Mouse (Mus musculus) kidney, postnatal 0 days (tissue): ENCODE measurements around the gene Cep41. TPM values are rescaled to one million over a fixed set of nuclear protein-coding genes. Genes with fewer than 3 reads are reported as not detected.

ENCODE experiments used
- ATAC-seq: fragments of 200-750 bp; cut with Nextera tagmentation; replicated peaks from 2 replicates; pipeline ENCODE4 v1.8.0; 2017; ENCODE audit warnings: low read depth, moderate number of reproducible peaks, moderate TSS enrichment, moderate library complexity; ENCODE audit not compliant: low FRiP score
- DNase-seq: peaks from one replicate; pipeline ENCODE4 v3.0.0-alpha.2; 2016; ENCODE audit warnings: low spot score
- H3K27ac ChIP-seq: fragments of 300-500 bp; sonication (generic); 2 replicates; pipeline ENCODE4 v1.5.1; 2014; ENCODE audit warnings: mild to moderate bottlenecking
- H3K27me3 ChIP-seq: fragments of 300-500 bp; sonication (generic); 2 replicates; pipeline ENCODE4 v1.6.1; 2014; ENCODE audit warnings: low read length, mixed read lengths; ENCODE audit not compliant: insufficient read depth
- H3K36me3 ChIP-seq: fragments of 300-500 bp; sonication (generic); 2 replicates; pipeline ENCODE4 v1.6.1; 2014; ENCODE audit warnings: low read length, mixed read lengths; ENCODE audit not compliant: insufficient read depth
- H3K4me1 ChIP-seq: fragments of 300-500 bp; sonication (generic); replicated peaks from 2 replicates; pipeline ENCODE4 v1.6.1; 2014; ENCODE audit warnings: antibody characterized with exemption, low read length, mixed read lengths; ENCODE audit not compliant: insufficient read depth
- H3K4me2 ChIP-seq: fragments of 300-500 bp; sonication (generic); 2 replicates; pipeline ENCODE4 v1.6.1; 2014; ENCODE audit warnings: mild to moderate bottlenecking, low read length, moderate library complexity, mixed read lengths
- H3K4me3 ChIP-seq: fragments of 300-500 bp; sonication (generic); replicated peaks from 2 replicates; pipeline ENCODE4 v1.5.1; 2014; ENCODE audit warnings: low read depth, low read length
- H3K9ac ChIP-seq: fragments of 300-500 bp; sonication (generic); 2 replicates; pipeline ENCODE4 v1.6.1; 2014; ENCODE audit warnings: low read depth, low read length
- H3K9me3 ChIP-seq: fragments of 300-500 bp; sonication (generic); replicated peaks from 2 replicates; pipeline ENCODE4 v1.6.1; 2016; ENCODE audit warnings: low read length, inconsistent platforms, mixed read lengths
- CTCF ChIP-seq: IDR thresholded peaks from 2 replicates; pipeline ENCODE4 v1.5.1; 2016; ENCODE audit warnings: antibody characterized with exemption, low read depth, mild to moderate bottlenecking, moderate library complexity
- WGBS: fragments of 180-500 bp; shearing (Covaris S2); extraction: QIAGEN DNeasy Blood & Tissue Kit; methylation state at CpG from one replicate; pipeline ENCODE4 v1.1.7; 2014; 5-methylcytosine and 5-hydroxymethylcytosine counted together
- polyA plus RNA-seq: library from polyadenylated mRNA; unstranded; fragments of >200 nt; fragmentation: Nextera tagmentation; extraction: Ambion mirVana; gene quantifications from 2 replicates; pipeline ENCODE4 v1.2.1, GENCODE M21; 2015

Cep41 gene
- polyA plus RNA-seq, 1 experiment from 2014 or later = 12.1 TPM

DNA sequence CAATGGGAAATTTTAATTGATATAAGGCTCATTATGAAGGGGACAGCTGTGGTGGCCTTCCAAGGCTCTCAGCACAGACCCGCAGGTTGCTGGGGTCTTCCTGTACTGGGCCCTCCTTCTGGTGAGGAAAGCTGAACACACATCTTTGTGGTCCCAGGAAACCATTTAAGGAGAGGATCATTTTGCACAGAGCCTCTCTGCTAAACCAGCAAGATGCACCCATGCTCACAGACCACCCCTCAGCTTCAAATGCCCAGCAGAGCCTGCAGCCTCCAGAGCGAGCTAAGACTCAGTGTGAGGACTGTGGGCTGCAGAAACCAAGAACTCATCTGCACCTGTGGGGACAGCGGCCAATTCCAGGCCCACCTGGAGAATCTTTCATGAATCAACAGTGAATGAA, 38.6 kb downstream of the Cep41 start:
- TF ChIP-seq CTCF = no peak
- ATAC-seq = no peak
- Histone ChIP-seq H3K27ac (no peak overlapping the region; the same call in 1 of the 2 replicates), H3K9ac (no peak overlapping the region), H3K4me2 (no peak overlapping the region), H3K36me3 (no peaks in the 10 kb centered on the region), H3K27me3 (no peaks in the 10 kb centered on the region), H3K9me3 (no peaks in the 10 kb centered on the region), H3K4me3 (no peak overlapping the region), H3K4me1 (peaks cover 25% of the 10 kb centered on the region)
- no peak for DNase-seq
- WGBS = 72% methylated on average over 3 of the region's 3 CpGs

DNA sequence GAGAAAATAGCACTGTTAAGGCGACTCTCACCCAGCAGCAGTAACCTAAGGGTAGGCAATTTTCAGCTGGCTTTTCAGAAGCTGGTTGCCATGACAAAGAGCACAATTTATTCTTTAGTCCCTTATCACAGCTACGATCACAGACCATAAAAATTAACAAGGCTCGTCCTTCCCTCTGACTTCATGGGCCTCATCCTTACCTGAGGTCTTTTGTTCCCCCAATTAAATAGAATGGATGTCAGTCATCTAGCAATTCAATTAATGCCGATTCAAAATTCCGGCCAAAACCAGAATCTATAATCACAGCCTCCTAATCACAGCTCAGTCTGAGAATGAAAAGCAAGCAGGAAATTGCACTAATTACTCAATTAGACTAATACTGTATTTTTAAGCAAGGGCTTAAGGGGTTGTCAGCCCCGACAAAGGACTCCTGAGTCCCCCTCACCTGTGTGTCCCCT, 39.1 kb downstream of the Cep41 start:
- Histone ChIP-seq H3K4me3 (no peak overlapping the region), H3K9ac (no peak overlapping the region), H3K27me3 (no peaks in the 10 kb centered on the region), H3K4me1 (peaks cover 25% of the 10 kb centered on the region), H3K27ac (peak overlapping the region; percentile 26; the same call in 1 of the 2 replicates), H3K4me2 (no peak overlapping the region), H3K36me3 (no peaks in the 10 kb centered on the region), H3K9me3 (no peaks in the 10 kb centered on the region)
- TF ChIP-seq CTCF = no peak
- ATAC-seq = no peak
- WGBS = 24% methylated on average over 6 of the region's 6 CpGs
- peak; percentile 46 for DNase-seq

DNA sequence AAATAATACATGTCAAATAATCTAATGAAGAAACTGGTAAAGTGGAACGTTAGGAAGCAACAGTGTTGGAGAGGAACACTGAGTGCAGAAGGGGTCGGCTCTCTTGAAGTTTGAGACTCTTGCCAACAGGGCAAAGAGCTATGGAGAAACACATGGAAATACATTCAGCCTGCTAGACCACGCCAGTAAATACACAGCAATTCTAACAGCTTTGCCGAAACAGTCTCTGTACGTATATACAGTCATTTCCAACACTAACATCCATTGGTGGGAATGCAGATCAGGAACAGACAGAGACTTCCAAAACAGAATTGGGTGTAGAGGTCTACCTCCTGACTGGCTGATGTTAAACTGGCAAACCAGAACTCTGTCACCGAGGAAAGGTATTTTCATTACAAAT, 40.0 kb downstream of the Cep41 start:
- Histone ChIP-seq H3K4me2 (no peak overlapping the region), H3K27me3 (no peaks in the 10 kb centered on the region), H3K4me1 (peaks cover 25% of the 10 kb centered on the region), H3K27ac (peak overlapping the region; percentile 51; the same call in 1 of the 2 replicates), H3K9ac (no peak overlapping the region), H3K4me3 (no peak overlapping the region), H3K9me3 (no peaks in the 10 kb centered on the region), H3K36me3 (no peaks in the 10 kb centered on the region)
- DNase-seq = peak; percentile 27
- no peak for TF ChIP-seq CTCF
- 57% methylated on average over 6 of the region's 6 CpGs for WGBS
- ATAC-seq = no peak

DNA sequence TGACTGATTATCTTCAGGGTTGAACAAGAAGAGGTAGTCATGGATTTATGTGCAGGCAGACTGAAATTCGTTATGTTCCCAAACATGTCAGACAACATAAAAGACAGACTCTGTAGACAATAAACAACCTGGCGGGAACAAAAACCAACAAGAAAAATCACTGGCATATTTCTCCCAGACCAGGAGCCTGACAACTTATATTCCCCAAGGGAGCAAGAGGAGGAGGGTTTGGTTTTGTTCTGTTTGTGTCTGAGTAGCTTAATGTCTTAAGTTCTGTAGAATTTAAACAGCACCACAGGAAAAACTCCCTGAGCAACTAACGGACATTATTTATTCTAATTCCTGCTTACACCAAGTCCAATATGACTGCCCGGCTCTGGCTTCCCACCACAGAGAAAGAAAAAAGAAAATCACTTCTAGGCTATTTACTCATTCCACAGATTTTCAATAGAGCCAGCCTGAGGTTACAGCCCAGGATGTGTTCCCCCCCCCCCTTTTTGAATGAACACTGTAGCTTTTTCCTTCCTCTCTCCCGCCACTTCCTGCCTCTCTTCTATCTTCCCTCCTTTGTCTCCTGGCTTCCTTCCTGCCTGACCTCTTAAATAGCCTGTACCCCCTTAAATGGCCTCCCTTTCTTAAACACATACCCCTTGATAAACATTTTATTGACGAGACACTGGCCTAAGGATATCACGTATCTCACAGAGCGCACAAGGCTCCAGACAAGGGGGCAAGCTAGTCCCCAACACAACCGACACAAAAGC, 40.9 kb downstream of the Cep41 start:
- Histone ChIP-seq H3K36me3 (no peaks in the 10 kb centered on the region), H3K27me3 (no peaks in the 10 kb centered on the region), H3K4me3 (no peak overlapping the region), H3K4me2 (no peak overlapping the region), H3K9me3 (no peaks in the 10 kb centered on the region), H3K4me1 (peaks cover 25% of the 10 kb centered on the region), H3K9ac (no peak overlapping the region), H3K27ac (peak overlapping the region; percentile 76)
- WGBS = 36% methylated on average over 9 of the region's 9 CpGs
- DNase-seq (no peak), ATAC-seq (no peak)
- TF ChIP-seq CTCF = no peak

DNA sequence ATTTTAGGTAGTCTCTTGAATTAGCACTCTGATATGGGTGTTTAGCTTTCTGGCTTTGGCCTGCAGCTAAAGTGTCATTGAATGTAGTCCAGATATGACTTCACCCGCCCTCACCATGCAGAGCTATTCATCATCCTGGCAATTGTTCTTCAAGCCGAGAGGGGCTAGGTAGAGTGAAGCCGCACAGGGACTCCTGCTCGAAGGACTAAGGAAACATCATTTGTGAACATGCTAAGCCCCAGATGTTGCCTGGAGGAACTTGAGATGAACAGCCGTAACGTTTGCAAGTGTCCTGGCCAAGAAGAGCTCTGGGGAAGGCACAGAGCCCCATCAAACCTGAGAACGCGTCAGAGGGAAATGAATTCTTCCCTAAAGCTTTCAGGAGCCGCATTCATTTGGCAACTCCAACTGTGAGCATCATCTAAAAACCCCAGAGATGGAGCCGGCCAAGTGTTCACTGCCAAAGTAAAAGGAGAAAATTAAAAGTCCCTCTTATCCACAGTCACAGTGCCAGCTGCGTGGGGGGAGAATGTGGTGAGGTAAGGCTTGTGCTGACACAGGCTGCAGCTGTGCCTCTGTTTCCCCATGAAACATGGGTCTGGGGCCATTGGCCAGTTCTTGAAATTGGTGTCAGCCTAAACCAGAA, 43.8 kb downstream of the Cep41 start:
- WGBS = 73% methylated on average over 11 of the region's 11 CpGs

DNA sequence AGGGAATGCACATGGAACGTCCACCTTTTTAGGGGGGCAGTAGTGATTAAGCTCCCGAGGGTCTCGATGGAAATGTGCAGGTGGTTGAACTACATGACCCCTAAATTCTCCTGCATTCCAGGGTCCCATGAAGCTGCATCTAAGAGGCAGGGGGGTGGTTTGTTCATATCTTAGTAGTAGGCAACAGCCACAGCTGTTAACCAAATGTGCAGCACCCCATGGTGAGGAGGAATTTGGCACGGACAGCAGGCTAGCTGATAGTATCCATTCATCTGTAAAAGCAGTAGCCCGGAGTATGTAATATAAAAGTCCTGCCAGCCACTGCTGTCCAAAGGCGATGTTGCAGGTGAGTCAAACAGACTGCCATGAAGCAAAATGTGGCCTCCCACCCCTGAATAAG, 48.2 kb downstream of the Cep41 start:
- no peak overlapping the region for H3K4me3 ChIP-seq
- H3K9ac ChIP-seq = no peak overlapping the region
- H3K27me3 ChIP-seq = no peaks in the 10 kb centered on the region
- 80% methylated on average over 6 of the region's 6 CpGs for WGBS
- ATAC-seq (no peak), DNase-seq (no peak)
- 0 out of 2 replicates have a peak, but pooled peaks cover 3% of the 10 kb centered on the region for H3K4me1 ChIP-seq
- H3K4me2 ChIP-seq = no peak overlapping the region
- no peaks in the 10 kb centered on the region for H3K36me3 ChIP-seq
- no peaks in the 10 kb centered on the region for H3K9me3 ChIP-seq
- H3K27ac ChIP-seq = no peak overlapping the region
- TF ChIP-seq CTCF = no peak

More for the DNA sequence above, 43.8 kb downstream of the Cep41 start:
- H3K9ac ChIP-seq = no peak overlapping the region
- H3K4me1 ChIP-seq = peaks cover 11% of the 10 kb centered on the region
- no peak overlapping the region for H3K4me2 ChIP-seq
- H3K36me3 ChIP-seq = no peaks in the 10 kb centered on the region
- no peak overlapping the region for H3K27ac ChIP-seq
- TF ChIP-seq CTCF = no peak
- no peak overlapping the region for H3K4me3 ChIP-seq
- H3K9me3 ChIP-seq = no peaks in the 10 kb centered on the region
- no peak for DNase-seq
- no peak for ATAC-seq
- no peaks in the 10 kb centered on the region for H3K27me3 ChIP-seq
